Mouse (Mus musculus) C2C12 (cell line): ENCODE results near the gene Tcf15. TPM values are rescaled to one million over a fixed set of nuclear protein-coding genes. Genes with fewer than 3 reads are reported as not detected.

ENCODE experiments used
- H3K27me3 ChIP-seq: one replicate; pipeline ENCODE4 v1.6.1; 2011; ENCODE audit not compliant: control insufficient read depth, insufficient read depth, insufficient read length
- H3K36me3 ChIP-seq: one replicate; pipeline ENCODE4 v1.6.1; 2011; ENCODE audit not compliant: control insufficient read depth, insufficient read depth
- H3K4me3 ChIP-seq: one replicate; pipeline ENCODE4 v1.5.1; 2011; ENCODE audit warnings: mild to moderate bottlenecking, control low read depth; ENCODE audit not compliant: poor library complexity, insufficient read depth, severe bottlenecking
- H3K79me2 ChIP-seq: one replicate; pipeline ENCODE4 v1.6.1; 2011; ENCODE audit not compliant: control insufficient read depth, insufficient read depth
- H3K79me3 ChIP-seq: one replicate; pipeline ENCODE4 v1.6.1; 2011; ENCODE audit warnings: low read depth, control low read depth
- H3ac ChIP-seq: one replicate; pipeline ENCODE3; 2011; ENCODE audit warnings: low read depth; ENCODE audit not compliant: control insufficient read depth, insufficient read length
- CEBPB ChIP-seq: IDR thresholded peaks from one replicate; pipeline ENCODE4 v1.6.1; 2011; ENCODE audit warnings: low read depth, mild to moderate bottlenecking, control low read depth, moderate library complexity
- CTCF ChIP-seq: IDR thresholded peaks from one replicate; pipeline ENCODE4 v1.5.1; 2011; ENCODE audit not compliant: control insufficient read depth, insufficient read depth, insufficient read length
- FOSL1 ChIP-seq: IDR thresholded peaks from one replicate; pipeline ENCODE4 v1.8.0; 2011; ENCODE audit warnings: mild to moderate bottlenecking, low read length; ENCODE audit not compliant: poor library complexity, insufficient read depth, severe bottlenecking
- MAX ChIP-seq: IDR thresholded peaks from one replicate; pipeline ENCODE4 v1.6.1; 2011; ENCODE audit warnings: mild to moderate bottlenecking, control low read depth
- MYOD1 ChIP-seq: IDR thresholded peaks from one replicate; pipeline ENCODE4 v1.6.1; 2011; ENCODE audit warnings: low read depth; ENCODE audit not compliant: control insufficient read depth, insufficient read length
- MYOG ChIP-seq: IDR thresholded peaks from one replicate; pipeline ENCODE4 v1.6.1; 2011; ENCODE audit not compliant: control insufficient read depth, insufficient read length; ENCODE audit errors: extremely low read depth
- USF1 ChIP-seq: IDR thresholded peaks from one replicate; pipeline ENCODE4 v1.6.1; 2011; ENCODE audit warnings: low read depth, mild to moderate bottlenecking, control low read depth, moderate library complexity
- polyA plus RNA-seq: library from polyadenylated mRNA; unstranded; fragments of >200 nt; fragmentation: generic; extraction: Trizol; gene quantifications from one replicate; pipeline ENCODE4 v1.2.1, GENCODE M21; 2012; ENCODE audit warnings: missing spikeins

Gene Tcf15
- polyA plus RNA-seq, 1 experiment: not detected

DNA sequence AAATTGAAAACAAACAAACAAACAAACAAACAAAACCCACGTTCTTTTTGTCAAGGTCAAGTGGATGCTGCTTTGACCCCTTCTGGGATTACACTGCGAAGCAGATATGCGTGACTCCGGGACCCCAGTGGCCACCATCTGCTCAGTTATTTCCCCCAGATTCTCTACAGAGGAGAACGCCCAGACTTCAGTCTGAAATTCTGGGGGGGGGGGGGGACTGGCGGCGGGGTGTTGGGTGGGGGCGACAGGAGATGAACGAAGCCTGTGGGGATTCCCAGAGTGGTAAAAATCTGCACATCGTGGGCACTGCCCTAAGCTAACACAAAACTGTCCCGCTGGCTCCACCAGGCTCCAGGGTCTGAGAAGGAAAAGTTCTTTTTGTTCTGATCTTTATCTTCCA is 790 bp upstream of the Tcf15 start:
- Histone ChIP-seq H3K79me3 (no peaks in the 10 kb centered on the region), H3ac (no peak overlapping the region), H3K27me3 (peaks cover 83% of the 10 kb centered on the region), H3K4me3 (no peak overlapping the region), H3K79me2 (no peaks in the 10 kb centered on the region), H3K36me3 (no peaks in the 10 kb centered on the region)
- TF ChIP-seq FOSL1 (no peak), USF1 (no peak), MYOD1 (no peak)

DNA sequence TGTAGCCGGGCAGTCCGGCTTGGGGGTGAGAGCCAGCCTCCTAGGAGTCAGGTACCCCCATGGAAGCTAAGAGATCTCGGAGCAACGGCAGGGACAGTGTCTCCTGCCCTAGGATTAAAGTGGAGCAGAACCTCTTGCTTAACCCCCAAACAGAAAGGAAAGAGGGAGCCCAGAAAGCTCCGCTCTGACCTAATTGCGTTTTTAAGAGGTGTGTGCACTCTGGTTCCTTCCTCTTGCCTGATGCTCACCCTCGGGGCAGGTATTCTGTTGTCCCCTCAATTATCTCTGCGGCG is 743 bp downstream of the Tcf15 start:
- Histone ChIP-seq H3ac (no peak overlapping the region), H3K4me3 (no peak overlapping the region), H3K79me2 (no peaks in the 10 kb centered on the region), H3K36me3 (no peaks in the 10 kb centered on the region), H3K27me3 (peaks cover 81% of the 10 kb centered on the region), H3K79me3 (no peaks in the 10 kb centered on the region)
- TF ChIP-seq CEBPB (no peak), USF1 (no peak), MYOG (no peak), FOSL1 (no peak), CTCF (no peak)

DNA sequence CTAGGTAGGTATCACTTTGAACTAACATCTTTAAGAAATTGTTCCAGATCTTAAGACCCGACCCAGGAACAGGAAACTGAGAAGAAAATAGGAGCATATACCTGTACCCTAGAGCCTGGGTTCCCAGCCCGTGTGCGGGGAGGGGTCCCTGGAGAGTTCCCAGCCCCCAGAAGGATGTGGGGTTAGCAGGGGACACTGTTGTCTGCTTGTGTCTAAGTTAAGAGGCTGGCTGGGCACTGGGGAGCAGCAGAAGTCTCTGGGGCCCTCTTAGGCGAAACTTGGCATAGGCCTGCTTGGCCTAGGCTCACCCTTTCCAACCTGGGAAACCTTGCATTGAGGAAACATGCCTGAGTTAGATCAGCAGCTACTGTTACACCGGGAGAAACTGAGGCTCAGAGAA is 1.1 kb downstream of the Tcf15 start:
- Histone ChIP-seq H3K79me2 (no peaks in the 10 kb centered on the region), H3ac (no peak overlapping the region), H3K27me3 (peaks cover 78% of the 10 kb centered on the region), H3K79me3 (no peaks in the 10 kb centered on the region), H3K36me3 (no peaks in the 10 kb centered on the region), H3K4me3 (no peak overlapping the region)
- TF ChIP-seq CEBPB (no peak), FOSL1 (no peak), MYOD1 (no peak), MYOG (no peak), CTCF (no peak), MAX (no peak), USF1 (no peak)

DNA sequence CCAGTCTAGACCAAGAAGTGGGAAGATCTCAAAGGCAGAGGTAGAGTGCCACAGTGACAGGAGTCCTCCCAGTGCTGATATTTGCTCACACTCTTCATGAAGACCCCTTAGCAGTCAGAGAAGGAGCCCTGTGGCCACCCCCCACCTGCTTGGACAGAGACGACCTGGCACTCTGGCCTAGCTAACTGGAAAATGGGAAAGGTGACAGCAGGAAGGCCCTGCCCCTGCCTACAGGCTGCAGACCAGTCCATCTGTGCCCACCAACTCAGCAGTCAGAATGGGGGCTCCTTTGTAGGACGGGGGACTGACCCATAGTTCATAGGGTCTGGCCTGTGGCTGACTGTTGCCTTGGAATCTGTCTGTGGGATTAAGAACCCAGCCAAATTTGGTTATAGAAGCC is 2.4 kb downstream of the Tcf15 start:
- TF ChIP-seq USF1 (no peak), MAX (no peak), CEBPB (no peak), CTCF (no peak), MYOD1 (no peak), FOSL1 (no peak), MYOG (no peak)
- no peak overlapping the region for H3ac ChIP-seq
- no peaks in the 10 kb centered on the region for H3K79me2 ChIP-seq
- peaks cover 84% of the 10 kb centered on the region for H3K27me3 ChIP-seq
- H3K36me3 ChIP-seq: no peaks in the 10 kb centered on the region
- no peaks in the 10 kb centered on the region for H3K79me3 ChIP-seq
- no peak overlapping the region for H3K4me3 ChIP-seq

DNA sequence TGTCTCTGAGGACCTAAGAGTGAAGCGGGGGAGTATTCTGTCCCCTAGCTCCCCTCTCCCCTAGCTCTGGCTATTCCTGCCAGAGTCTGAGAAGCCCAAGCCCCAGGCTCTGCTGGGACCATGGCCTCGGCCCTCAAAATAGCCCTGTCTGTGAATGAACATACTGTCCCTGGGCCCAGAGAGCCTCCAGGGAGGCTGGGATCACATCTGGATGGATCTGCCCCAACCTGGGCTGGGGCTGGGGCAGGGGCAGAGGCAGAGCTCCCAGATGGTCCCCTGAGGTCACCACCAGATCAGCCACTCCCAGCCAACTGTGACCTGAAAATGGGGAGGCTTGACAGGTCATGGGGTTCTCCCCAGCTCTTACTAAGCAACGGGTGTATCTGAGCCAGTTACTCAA is 3.7 kb downstream of the Tcf15 start:
- Histone ChIP-seq H3K79me2 (no peaks in the 10 kb centered on the region), H3K79me3 (no peaks in the 10 kb centered on the region), H3K4me3 (no peak overlapping the region), H3K27me3 (peaks cover 78% of the 10 kb centered on the region), H3K36me3 (no peaks in the 10 kb centered on the region), H3ac (no peak overlapping the region)
- TF ChIP-seq MYOD1: no peak
- no peak for TF ChIP-seq CEBPB
- TF ChIP-seq MAX: no peak
- TF ChIP-seq MYOG: no peak
- TF ChIP-seq CTCF: no peak
- TF ChIP-seq USF1: no peak

DNA sequence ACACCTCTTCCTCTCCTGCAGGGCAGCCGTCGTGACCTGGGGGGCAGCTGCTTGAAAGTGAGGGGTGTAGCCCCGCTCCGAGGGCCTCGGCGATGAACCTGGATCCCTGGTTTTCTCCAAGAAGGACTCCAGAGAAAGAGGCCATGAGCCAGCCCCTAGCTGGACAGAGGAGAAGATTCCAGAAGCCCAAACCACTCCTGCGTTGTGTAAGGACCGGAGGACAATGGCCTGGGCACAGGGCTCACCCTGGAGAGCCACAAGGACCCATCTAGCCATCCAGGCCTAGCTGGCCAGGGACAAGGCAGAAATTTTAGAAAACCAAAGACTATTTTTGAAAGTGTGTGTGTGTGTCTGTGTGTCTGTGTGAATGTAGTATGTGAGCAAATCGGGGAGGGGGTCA is 5.3 kb downstream of the Tcf15 start:
- no peak for TF ChIP-seq MYOG
- no peak for TF ChIP-seq FOSL1
- TF ChIP-seq CTCF: no peak
- no peak for TF ChIP-seq MAX
- no peak for TF ChIP-seq CEBPB
- no peak for TF ChIP-seq USF1
- no peak for TF ChIP-seq MYOD1
- Histone ChIP-seq H3K79me2 (no peaks in the 10 kb centered on the region), H3K27me3 (peaks cover 68% of the 10 kb centered on the region), H3ac (no peak overlapping the region), H3K36me3 (no peaks in the 10 kb centered on the region), H3K79me3 (no peaks in the 10 kb centered on the region), H3K4me3 (no peak overlapping the region)
